Mouse (Mus musculus): Measurements from ENCODE around the gene Rec114. TPM values are rescaled to one million over a fixed set of nuclear protein-coding genes. Genes with fewer than 3 reads are reported as not detected.

Gene Rec114
- polyA plus RNA-seq, 1 experiment, result 5.0 TPM

- no peak overlapping the region for H3K27ac ChIP-seq (ENCODE audit: insufficient read depth, low read length)
- no peaks in the 10 kb centered on the region for H3K4me1 ChIP-seq (ENCODE audit: control insufficient read depth, insufficient read depth, insufficient read length)
- 85% methylated on average over 3 of the region's 3 CpGs for WGBS
- H3K36me3 ChIP-seq (ENCODE audit: control insufficient read depth, insufficient read depth, low read length), result peaks cover 5% of the 10 kb centered on the region
- no peak overlapping the region for H3K4me3 ChIP-seq (ENCODE audit: extremely low read depth, insufficient read depth, insufficient read length)
- TF ChIP-seq POLR2A (IDR thresholded peaks at IDR 0.05; ENCODE audit: low read depth, low read length) (no peak), CTCF (IDR thresholded peaks at IDR 0.05; ENCODE audit: extremely low read depth, insufficient read depth, insufficient read length, insufficient replicate concordance) (no peak)
- no peak for DNase-seq (ENCODE audit: low read depth in 1 of 2, low spot score in 2 of 2)
- no peaks in the 10 kb centered on the region for H3K27me3 ChIP-seq (ENCODE audit: control insufficient read depth, insufficient read depth, low read length)
These were observed 74.7 kb downstream of the Rec114 start for GRCm38 (mm10) chr9:58669071-58669470.

DNA sequence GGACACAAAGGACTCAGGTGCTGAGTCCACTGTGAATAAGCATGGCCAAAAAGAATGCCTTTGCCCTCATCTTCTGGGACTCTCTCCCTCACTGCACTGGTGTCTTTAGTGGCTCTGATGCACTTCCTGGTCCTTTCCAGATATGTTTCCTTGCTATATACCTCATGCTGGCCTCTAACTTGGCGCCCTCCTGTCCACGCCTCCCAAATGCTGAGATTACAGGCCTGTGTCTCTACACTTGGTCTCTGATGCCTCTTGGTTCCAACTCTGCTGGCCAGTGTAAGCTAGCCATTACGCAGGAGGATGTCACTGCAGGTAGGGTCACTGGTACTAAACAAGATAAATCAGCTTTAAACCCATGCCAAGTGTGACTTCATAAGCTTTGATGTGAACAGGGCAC, 75.6 kb downstream of the Rec114 start:
- Histone ChIP-seq H3K27me3 (ENCODE audit: control insufficient read depth, insufficient read depth, low read length) (no peaks in the 10 kb centered on the region), H3K36me3 (ENCODE audit: control insufficient read depth, insufficient read depth, low read length) (peaks cover 5% of the 10 kb centered on the region), H3K4me3 (ENCODE audit: extremely low read depth, insufficient read depth, insufficient read length) (no peak overlapping the region), H3K4me1 (ENCODE audit: control insufficient read depth, insufficient read depth, insufficient read length) (no peaks in the 10 kb centered on the region), H3K27ac (ENCODE audit: insufficient read depth, low read length) (no peak overlapping the region)
- TF ChIP-seq POLR2A (IDR thresholded peaks at IDR 0.05; ENCODE audit: low read depth, low read length) (no peak), CTCF (IDR thresholded peaks at IDR 0.05; ENCODE audit: extremely low read depth, insufficient read depth, insufficient read length, insufficient replicate concordance) (no peak)
- WGBS, result 96% methylated on average over 3 of the region's 3 CpGs
- no peak for DNase-seq (ENCODE audit: low read depth in 1 of 2, low spot score in 2 of 2)

GRCm38 (mm10) chr9:58667244-58667643, 76.5 kb downstream of the Rec114 start:
- 96% methylated on average over 9 of the region's 9 CpGs for WGBS

GRCm38 (mm10) chr9:58666191-58666590, 77.6 kb downstream of the Rec114 start:
- no peak overlapping the region for H3K27ac ChIP-seq (ENCODE audit: insufficient read depth, low read length)
- no peaks in the 10 kb centered on the region for H3K4me1 ChIP-seq (ENCODE audit: control insufficient read depth, insufficient read depth, insufficient read length)
- H3K36me3 ChIP-seq (ENCODE audit: control insufficient read depth, insufficient read depth, low read length), result peaks cover 7% of the 10 kb centered on the region
- no peaks in the 10 kb centered on the region for H3K27me3 ChIP-seq (ENCODE audit: control insufficient read depth, insufficient read depth, low read length)
- TF ChIP-seq CTCF (IDR thresholded peaks at IDR 0.05; ENCODE audit: extremely low read depth, insufficient read depth, insufficient read length, insufficient replicate concordance) (no peak), POLR2A (IDR thresholded peaks at IDR 0.05; ENCODE audit: low read depth, low read length) (no peak)
- 93% methylated on average over 9 of the region's 9 CpGs for WGBS
- no peak for DNase-seq (ENCODE audit: low read depth in 1 of 2, low spot score in 2 of 2)
- H3K4me3 ChIP-seq (ENCODE audit: extremely low read depth, insufficient read depth, insufficient read length), result no peak overlapping the region

More at GRCm38 (mm10) chr9:58667244-58667643, 76.5 kb downstream of the Rec114 start:
- TF ChIP-seq CTCF (IDR thresholded peaks at IDR 0.05; ENCODE audit: extremely low read depth, insufficient read depth, insufficient read length, insufficient replicate concordance), result no peak
- TF ChIP-seq POLR2A (IDR thresholded peaks at IDR 0.05; ENCODE audit: low read depth, low read length), result no peak
- DNase-seq (ENCODE audit: low read depth in 1 of 2, low spot score in 2 of 2), result no peak
- no peak overlapping the region for H3K4me3 ChIP-seq (ENCODE audit: extremely low read depth, insufficient read depth, insufficient read length)
- peaks cover 7% of the 10 kb centered on the region for H3K36me3 ChIP-seq (ENCODE audit: control insufficient read depth, insufficient read depth, low read length)
- no peaks in the 10 kb centered on the region for H3K4me1 ChIP-seq (ENCODE audit: control insufficient read depth, insufficient read depth, insufficient read length)
- no peaks in the 10 kb centered on the region for H3K27me3 ChIP-seq (ENCODE audit: control insufficient read depth, insufficient read depth, low read length)
- H3K27ac ChIP-seq (ENCODE audit: insufficient read depth, low read length), result no peak overlapping the region

GRCm38 (mm10) chr9:58665492-58665891, 78.3 kb downstream of the Rec114 start:
- TF ChIP-seq POLR2A (IDR thresholded peaks at IDR 0.05; ENCODE audit: low read depth, low read length) (no peak), CTCF (IDR thresholded peaks at IDR 0.05; ENCODE audit: extremely low read depth, insufficient read depth, insufficient read length, insufficient replicate concordance) (no peak)
- Histone ChIP-seq H3K27me3 (ENCODE audit: control insufficient read depth, insufficient read depth, low read length) (no peaks in the 10 kb centered on the region), H3K4me1 (ENCODE audit: control insufficient read depth, insufficient read depth, insufficient read length) (no peaks in the 10 kb centered on the region), H3K4me3 (ENCODE audit: extremely low read depth, insufficient read depth, insufficient read length) (no peak overlapping the region), H3K27ac (ENCODE audit: insufficient read depth, low read length) (no peak overlapping the region), H3K36me3 (ENCODE audit: control insufficient read depth, insufficient read depth, low read length) (peaks cover 7% of the 10 kb centered on the region)
- 93% methylated on average over 9 of the region's 9 CpGs for WGBS
- no peak for DNase-seq (ENCODE audit: low read depth in 1 of 2, low spot score in 2 of 2)

DNA sequence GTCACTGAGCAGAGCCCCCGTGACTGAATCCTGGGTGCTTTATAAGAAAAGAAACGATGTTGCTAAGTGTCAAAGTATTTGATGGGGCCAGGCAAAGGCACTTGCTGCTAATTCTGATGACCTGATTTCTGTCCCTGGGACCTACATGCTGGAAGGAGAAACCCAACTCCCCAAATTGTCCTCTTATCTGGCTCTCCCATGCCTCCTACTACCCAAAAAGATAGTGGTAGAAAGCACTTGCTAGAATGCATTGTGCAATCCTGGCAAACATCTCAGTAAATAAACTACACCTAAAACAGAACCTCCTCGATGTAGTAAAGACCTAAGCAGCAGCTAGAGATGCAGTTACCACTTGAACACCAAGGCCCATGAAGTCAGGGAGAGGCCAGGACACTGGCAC, 81.0 kb downstream of the Rec114 start:
- no peak for DNase-seq (ENCODE audit: low read depth in 1 of 2, low spot score in 2 of 2)
- WGBS, result 93% methylated on average over 3 of the region's 3 CpGs
- Histone ChIP-seq H3K27ac (ENCODE audit: insufficient read depth, low read length) (no peak overlapping the region), H3K27me3 (ENCODE audit: control insufficient read depth, insufficient read depth, low read length) (no peaks in the 10 kb centered on the region), H3K36me3 (ENCODE audit: control insufficient read depth, insufficient read depth, low read length) (peaks cover 7% of the 10 kb centered on the region), H3K4me3 (ENCODE audit: extremely low read depth, insufficient read depth, insufficient read length) (no peak overlapping the region), H3K4me1 (ENCODE audit: control insufficient read depth, insufficient read depth, insufficient read length) (peaks cover 3% of the 10 kb centered on the region; the same call in 1 of the 2 replicates)
- TF ChIP-seq POLR2A (IDR thresholded peaks at IDR 0.05; ENCODE audit: low read depth, low read length), result no peak
- no peak for TF ChIP-seq CTCF (IDR thresholded peaks at IDR 0.05; ENCODE audit: extremely low read depth, insufficient read depth, insufficient read length, insufficient replicate concordance)

- Histone ChIP-seq H3K27ac (ENCODE audit: insufficient read depth, low read length) (no peak overlapping the region), H3K36me3 (ENCODE audit: control insufficient read depth, insufficient read depth, low read length) (peaks cover 8% of the 10 kb centered on the region), H3K27me3 (ENCODE audit: control insufficient read depth, insufficient read depth, low read length) (no peaks in the 10 kb centered on the region), H3K4me3 (ENCODE audit: extremely low read depth, insufficient read depth, insufficient read length) (no peak overlapping the region), H3K4me1 (ENCODE audit: control insufficient read depth, insufficient read depth, insufficient read length) (peaks cover 5% of the 10 kb centered on the region; the same call in 1 of the 2 replicates)
- 94% methylated on average over 4 of the region's 4 CpGs for WGBS
- DNase-seq (ENCODE audit: low read depth in 1 of 2, low spot score in 2 of 2), result no peak
- TF ChIP-seq CTCF (IDR thresholded peaks at IDR 0.05; ENCODE audit: extremely low read depth, insufficient read depth, insufficient read length, insufficient replicate concordance), result no peak
- no peak for TF ChIP-seq POLR2A (IDR thresholded peaks at IDR 0.05; ENCODE audit: low read depth, low read length)
These were observed 81.8 kb downstream of the Rec114 start for GRCm38 (mm10) chr9:58662007-58662406.
